Mouse (Mus musculus): ENCODE data around the gene Nkx1-1.

Nkx1-1 gene

DNA sequence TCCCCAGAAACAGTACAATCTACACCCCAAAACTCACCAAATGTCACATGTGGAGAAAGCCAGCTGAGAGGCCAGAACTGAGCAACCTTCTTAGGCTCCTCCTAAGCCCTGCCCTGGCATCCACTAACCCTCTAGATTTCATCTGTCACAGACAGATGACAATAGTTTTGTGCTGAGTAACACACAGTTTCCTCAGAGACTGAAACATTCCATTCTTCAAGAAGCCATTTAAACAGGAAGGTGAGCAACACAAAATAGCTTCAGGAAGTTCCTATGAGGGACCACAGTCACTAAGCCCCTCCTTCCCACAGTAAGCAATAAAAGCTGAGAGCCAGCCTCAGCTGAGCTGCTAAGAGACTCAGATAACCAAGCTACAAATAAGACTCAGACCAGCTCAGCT is 6.3 kb downstream of the Nkx1-1 start:
- no peak for DNase-seq (ENCODE audit: inconsistent age in 2 of 2, low spot score in 1 of 2)

DNA sequence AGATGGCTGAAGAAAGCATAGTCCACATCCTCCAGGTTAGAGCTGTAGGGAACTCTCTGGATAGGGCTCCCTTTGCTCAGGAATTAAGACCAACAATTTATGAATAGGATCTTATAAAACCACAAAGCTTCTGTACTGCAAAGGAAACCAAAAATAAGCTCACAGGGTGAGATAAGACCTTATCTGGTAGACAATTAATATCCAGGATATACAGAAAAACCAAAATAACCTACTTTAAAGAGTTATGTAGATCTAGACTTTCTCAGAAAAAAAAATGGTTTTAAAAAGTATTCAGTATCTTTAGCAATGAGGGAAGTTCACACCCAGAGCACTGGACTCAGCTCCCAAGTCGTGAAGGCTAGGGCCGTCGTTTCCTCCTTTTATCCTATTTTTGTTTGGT is 13.5 kb downstream of the Nkx1-1 start:
- DNase-seq (ENCODE audit: inconsistent age in 2 of 2, low spot score in 1 of 2), result no peak

DNA sequence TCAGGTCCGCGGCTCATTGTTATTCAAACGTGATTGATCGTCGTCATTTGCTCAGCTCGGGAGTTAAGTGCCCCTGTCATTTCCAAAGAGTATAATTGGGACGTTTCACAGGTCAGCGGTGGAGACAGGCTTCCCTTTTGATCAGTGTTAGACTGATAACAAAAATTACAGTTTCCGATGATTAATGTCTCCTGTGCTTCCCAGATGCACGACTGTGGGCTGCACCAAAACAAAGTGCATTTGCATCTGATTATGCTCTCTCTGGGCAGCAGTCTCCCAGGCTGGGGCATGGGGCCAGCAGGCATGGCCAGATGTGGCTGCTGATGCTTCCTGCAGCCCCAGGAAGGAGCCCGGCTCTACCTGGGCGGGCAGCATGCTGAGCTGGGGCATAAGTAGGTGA is 33.0 kb downstream of the Nkx1-1 start:
- DNase-seq (ENCODE audit: inconsistent age in 2 of 2, low spot score in 1 of 2), result no peak

DNA sequence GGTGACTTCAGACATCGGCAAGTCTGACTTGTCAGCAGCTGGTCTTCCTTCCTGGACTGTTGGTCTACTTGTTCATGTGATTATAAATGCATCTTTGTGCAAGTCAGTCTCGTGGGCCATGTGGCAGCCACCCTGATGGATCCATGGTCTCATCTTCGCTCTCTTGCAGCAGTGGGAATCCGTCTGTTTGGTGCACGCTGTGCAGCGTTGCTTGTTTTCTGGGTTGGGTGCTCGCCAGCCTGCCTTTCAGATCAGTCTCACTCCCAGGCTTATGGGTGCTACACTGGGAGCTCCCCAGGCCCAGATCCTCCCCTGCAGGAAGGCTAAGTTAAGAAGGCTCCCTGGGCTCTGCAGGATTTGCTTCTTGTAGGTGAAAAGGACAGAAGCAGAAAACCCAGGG is 36.9 kb downstream of the Nkx1-1 start:
- no peak for DNase-seq (ENCODE audit: inconsistent age in 2 of 2, low spot score in 1 of 2)

DNA sequence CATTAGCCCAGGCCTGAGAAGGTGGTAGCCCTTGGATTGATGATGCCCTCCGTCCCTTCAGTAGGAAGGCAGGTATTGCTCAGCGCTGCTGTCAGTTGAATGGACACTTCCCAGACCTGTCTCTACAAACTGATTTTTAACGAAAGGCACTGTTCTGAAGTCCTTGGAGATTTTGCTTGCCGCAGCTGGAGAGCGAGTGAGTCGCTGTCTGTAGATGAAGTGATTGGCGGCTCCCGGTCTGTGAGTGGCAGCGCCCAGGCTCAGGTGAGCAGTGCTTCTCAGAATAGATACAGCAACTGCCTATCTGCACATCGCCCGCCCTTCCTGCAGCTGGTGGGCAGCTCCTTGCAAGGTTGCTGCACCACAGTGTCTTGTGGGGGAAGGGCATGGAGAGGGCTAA is 38.1 kb downstream of the Nkx1-1 start:
- no peak for DNase-seq (ENCODE audit: inconsistent age in 2 of 2, low spot score in 1 of 2)

DNA sequence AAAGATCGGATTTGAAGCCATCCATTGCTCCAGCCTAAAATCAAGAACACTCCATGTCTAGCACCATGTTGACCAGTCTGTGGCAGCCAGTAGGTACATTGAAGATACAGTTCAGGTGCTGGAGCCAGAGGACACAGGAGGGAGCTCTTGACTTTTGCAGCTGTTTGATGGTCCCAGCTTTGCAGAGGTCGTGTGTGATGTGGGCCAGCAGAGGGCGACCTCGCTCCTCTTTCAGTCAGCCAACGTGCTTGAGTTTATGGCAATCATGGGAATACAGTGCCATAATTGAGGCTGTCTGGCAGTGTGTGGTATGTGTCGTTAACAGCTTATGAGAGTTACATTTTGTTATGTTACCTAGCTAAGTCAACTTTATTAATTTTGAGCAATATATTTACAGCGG is 40.0 kb downstream of the Nkx1-1 start:
- DNase-seq (ENCODE audit: inconsistent age in 2 of 2, low spot score in 1 of 2), result peak; percentile 74 to 93

DNA sequence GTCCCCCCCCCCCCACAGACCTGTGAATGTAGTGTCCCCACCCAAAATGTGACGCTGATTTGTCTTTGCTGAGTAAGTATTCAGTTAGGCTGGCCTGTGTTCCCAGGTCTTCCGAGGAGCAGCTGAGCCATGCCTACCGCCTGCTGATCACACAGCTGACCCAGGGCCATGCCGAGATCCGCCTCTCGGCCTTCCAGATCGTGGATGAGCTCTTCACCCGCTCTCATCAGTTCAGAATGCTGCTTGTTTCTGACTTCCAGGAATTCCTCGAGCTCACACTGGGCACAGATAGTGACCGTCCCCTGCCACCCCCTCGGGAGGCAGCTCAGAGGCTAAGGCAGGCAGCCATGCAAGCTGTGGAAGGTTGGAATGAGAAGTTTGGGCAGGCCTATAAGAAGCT is 46.2 kb downstream of the Nkx1-1 start:
- no peak for DNase-seq (ENCODE audit: inconsistent age in 2 of 2, low spot score in 1 of 2)

All from adrenal gland, adult (tissue).